Mouse (Mus musculus): ENCODE data around the gene Kcnk4. TPM values are rescaled to one million over a fixed set of nuclear protein-coding genes. Genes with fewer than 3 reads are reported as not detected.
A peak's percentile ranks its signal among the peaks of the same experiment; 100 is the strongest.

Kcnk4 gene
- polyA plus RNA-seq, 1 experiment: 0.26 TPM

DNA sequence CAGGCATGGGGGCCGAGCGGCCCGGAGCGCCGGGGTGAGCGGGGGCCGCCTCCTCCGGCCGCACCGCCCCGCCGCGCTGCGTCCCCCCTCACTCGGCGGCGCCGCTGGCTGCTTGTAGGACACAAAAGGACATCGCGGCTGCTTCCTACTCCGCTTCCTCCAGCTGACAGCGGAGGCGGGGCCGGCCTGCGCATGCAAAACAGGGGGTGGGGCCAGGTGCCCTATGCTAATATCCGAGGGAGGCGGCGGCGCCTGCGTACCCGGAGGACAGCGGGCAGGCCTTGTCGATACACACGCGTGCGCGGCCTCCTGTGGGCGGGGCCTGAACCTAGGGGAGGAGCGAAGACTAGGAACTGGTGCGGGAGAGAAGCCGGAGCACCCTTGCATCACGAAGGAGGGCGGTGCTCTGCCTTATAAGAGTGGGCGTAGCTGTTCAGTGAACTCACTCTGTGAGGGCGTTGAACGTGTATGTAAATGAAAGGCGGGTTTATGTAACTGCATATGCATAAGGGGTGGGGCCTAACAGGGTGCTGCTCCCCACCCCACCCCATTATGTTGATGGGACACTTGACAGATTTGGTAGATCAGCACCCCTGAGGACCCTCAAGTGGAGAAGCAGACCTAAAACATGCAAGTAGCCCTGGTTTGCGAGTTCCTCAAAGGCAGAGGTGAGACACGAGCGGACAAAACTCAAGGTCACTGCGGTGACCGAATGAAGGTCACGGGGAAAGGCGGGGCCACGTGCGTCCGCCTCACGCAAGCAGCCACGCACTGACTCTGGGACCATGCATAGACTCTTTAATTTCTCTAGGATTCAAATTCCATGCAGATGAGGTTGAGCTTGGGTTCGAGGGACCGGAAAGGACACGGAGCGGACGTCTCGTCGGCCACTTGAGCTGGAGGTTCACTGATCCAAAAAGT is 12.4 kb downstream of the Kcnk4 start, which contains the start of gene Esrra:
Gene Esrra (minus strand): TSS at position 167 of the 921 bp plus-strand sequence.
- TF ChIP-seq MYOD1 (IDR thresholded peaks at IDR 0.05; ENCODE audit: control insufficient read depth, insufficient read length, low read depth): no peak
- TF ChIP-seq CEBPB (IDR thresholded peaks at IDR 0.05; ENCODE audit: low read depth): peak; percentile 54
- TF ChIP-seq USF1 (IDR thresholded peaks at IDR 0.05; ENCODE audit: low read depth): peak; percentile 50
- TF ChIP-seq CTCF (IDR thresholded peaks at IDR 0.05; ENCODE audit: control insufficient read depth, insufficient read depth, insufficient read length): no peak
- TF ChIP-seq MAX (IDR thresholded peaks at IDR 0.05): peak; percentile 75
- TF ChIP-seq MYOG (IDR thresholded peaks at IDR 0.05; ENCODE audit: control insufficient read depth, extremely low read depth, insufficient read length): no peak
- TF ChIP-seq FOSL1 (IDR thresholded peaks at IDR 0.05; ENCODE audit: insufficient read depth, low read length, poor library complexity, severe bottlenecking): no peak
- H3K36me3 ChIP-seq (ENCODE audit: control insufficient read depth, insufficient read depth): no peaks in the 10 kb centered on the region

DNA sequence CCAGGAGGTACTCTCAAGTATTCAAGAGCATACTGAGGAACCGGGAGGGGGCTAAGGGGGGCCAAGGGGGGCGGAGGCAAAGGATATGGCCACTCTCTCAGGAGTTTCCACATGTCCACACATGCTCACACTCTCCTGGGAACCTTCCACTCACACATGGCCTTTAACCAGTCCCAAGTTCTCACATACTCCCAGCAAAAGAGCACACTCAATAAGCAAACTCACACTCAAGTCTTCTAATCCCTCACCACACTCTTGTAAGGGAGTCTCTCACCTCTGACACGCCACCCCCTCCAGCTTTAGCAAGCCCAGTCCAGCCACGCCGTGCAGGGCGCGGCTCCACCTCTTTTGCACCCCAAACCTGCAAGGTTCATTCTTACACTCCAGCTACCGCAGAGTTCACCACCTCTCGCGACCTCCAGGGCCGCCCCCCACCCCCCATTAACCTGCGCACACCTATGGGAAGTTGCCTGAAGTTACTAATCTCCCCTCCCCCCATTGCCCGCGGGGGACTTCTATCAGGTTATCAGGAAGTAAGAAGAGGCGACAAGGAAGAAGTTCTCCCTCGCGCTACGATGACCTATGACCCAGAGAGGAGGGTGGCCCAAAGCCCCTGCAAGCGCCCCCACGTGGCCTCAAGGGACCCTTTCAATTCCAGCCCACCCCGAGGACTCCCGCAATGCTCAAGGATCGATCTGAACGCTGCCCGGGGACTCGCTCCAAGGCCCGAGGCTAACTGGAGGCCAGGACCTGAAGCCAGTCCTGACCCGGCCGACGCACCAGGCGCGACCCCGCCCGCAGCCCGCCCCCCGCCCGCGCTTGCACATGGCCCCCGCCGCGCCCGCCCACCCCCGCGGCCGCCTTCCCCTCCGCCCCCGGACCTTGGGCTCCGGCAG is 13.3 kb downstream of the Kcnk4 start:
- TF ChIP-seq CTCF (IDR thresholded peaks at IDR 0.05; ENCODE audit: control insufficient read depth, insufficient read depth, insufficient read length) (no peak), MYOD1 (IDR thresholded peaks at IDR 0.05; ENCODE audit: control insufficient read depth, insufficient read length, low read depth) (no peak), FOSL1 (IDR thresholded peaks at IDR 0.05; ENCODE audit: insufficient read depth, low read length, poor library complexity, severe bottlenecking) (no peak), MYOG (IDR thresholded peaks at IDR 0.05; ENCODE audit: control insufficient read depth, extremely low read depth, insufficient read length) (no peak), USF1 (IDR thresholded peaks at IDR 0.05; ENCODE audit: low read depth) (no peak), CEBPB (IDR thresholded peaks at IDR 0.05; ENCODE audit: low read depth) (no peak), MAX (IDR thresholded peaks at IDR 0.05) (no peak)
- no peaks in the 10 kb centered on the region for H3K36me3 ChIP-seq (ENCODE audit: control insufficient read depth, insufficient read depth)
- peak overlapping the region; percentile 60 for H3K4me3 ChIP-seq (ENCODE audit: insufficient read depth, poor library complexity, severe bottlenecking)
- peak overlapping the region; percentile 88 for H3ac ChIP-seq (ENCODE audit: control insufficient read depth, insufficient read length, low read depth)
- H3K79me3 ChIP-seq (ENCODE audit: low read depth): peaks cover 4% of the 10 kb centered on the region
- H3K27me3 ChIP-seq (ENCODE audit: control insufficient read depth, insufficient read depth, insufficient read length): no peaks in the 10 kb centered on the region
- peaks cover 31% of the 10 kb centered on the region for H3K79me2 ChIP-seq (ENCODE audit: control insufficient read depth, insufficient read depth)

More for the DNA sequence above, 12.4 kb downstream of the Kcnk4 start, which contains the start of gene Esrra:
- H3K4me3 ChIP-seq (ENCODE audit: insufficient read depth, poor library complexity, severe bottlenecking): peak within 1 kb of the TSS; percentile 60
- peak within 1 kb of the TSS; percentile 88 for H3ac ChIP-seq (ENCODE audit: control insufficient read depth, insufficient read length, low read depth)
- H3K79me2 ChIP-seq (ENCODE audit: control insufficient read depth, insufficient read depth): peaks cover 25% of the 10 kb centered on the region
- H3K27me3 ChIP-seq (ENCODE audit: control insufficient read depth, insufficient read depth, insufficient read length): peaks cover under 1% of the 10 kb centered on the region
- H3K79me3 ChIP-seq (ENCODE audit: low read depth): peaks cover 4% of the 10 kb centered on the region

DNA sequence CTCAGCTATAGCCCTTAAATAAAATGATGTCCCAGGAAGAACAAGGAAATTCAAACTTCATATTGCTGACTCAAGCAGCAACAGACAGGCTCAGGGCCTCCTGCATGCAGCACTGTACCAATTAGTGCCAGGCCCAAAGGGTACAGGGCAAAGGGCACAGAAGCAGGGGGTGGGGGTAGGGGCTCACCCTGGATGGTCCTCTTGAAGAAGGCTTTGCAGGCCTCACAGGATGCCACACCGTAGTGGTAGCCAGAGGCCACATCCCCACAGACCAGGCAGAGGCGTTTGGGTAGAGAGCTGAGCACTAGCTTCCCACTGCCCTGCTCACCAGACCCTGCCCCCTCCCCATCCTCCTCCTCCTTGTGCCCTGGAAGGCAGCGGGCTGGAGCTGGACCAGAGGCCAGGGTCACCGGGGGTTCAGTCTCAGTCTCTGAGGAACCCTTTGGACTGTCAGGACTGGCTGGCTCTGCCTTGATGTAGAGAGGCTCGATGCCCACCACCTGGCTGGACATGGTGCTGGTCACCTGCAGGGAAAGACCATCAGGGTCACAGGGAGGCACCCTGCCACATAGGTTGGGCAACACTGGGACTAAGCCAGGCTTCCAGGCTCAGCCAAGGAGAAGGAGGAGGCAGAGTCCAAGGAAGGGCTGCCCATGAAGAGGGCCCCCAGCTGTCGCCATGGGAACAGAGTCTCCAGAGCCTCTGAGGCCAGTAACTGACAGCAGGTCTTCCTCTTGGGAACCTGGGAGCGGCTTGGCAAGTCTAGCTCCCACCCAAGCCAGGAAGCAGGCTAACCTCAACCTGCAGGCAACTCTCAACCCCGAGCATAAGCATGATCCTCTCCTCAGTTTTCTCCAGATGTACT is 14.2 kb downstream of the Kcnk4 start:
- no peaks in the 10 kb centered on the region for H3K36me3 ChIP-seq (ENCODE audit: control insufficient read depth, insufficient read depth)
- peak overlapping the region; percentile 42 for H3ac ChIP-seq (ENCODE audit: control insufficient read depth, insufficient read length, low read depth)
- no peak for TF ChIP-seq MYOG (IDR thresholded peaks at IDR 0.05; ENCODE audit: control insufficient read depth, extremely low read depth, insufficient read length)
- no peak for TF ChIP-seq MAX (IDR thresholded peaks at IDR 0.05)
- no peak for TF ChIP-seq FOSL1 (IDR thresholded peaks at IDR 0.05; ENCODE audit: insufficient read depth, low read length, poor library complexity, severe bottlenecking)
- no peak for TF ChIP-seq CEBPB (IDR thresholded peaks at IDR 0.05; ENCODE audit: low read depth)
- TF ChIP-seq MYOD1 (IDR thresholded peaks at IDR 0.05; ENCODE audit: control insufficient read depth, insufficient read length, low read depth): no peak
- TF ChIP-seq USF1 (IDR thresholded peaks at IDR 0.05; ENCODE audit: low read depth): no peak
- peaks cover 31% of the 10 kb centered on the region for H3K79me2 ChIP-seq (ENCODE audit: control insufficient read depth, insufficient read depth)
- peak overlapping the region; percentile 60 for H3K4me3 ChIP-seq (ENCODE audit: insufficient read depth, poor library complexity, severe bottlenecking)
- H3K79me3 ChIP-seq (ENCODE audit: low read depth): peaks cover 4% of the 10 kb centered on the region
- H3K27me3 ChIP-seq (ENCODE audit: control insufficient read depth, insufficient read depth, insufficient read length): no peaks in the 10 kb centered on the region

DNA sequence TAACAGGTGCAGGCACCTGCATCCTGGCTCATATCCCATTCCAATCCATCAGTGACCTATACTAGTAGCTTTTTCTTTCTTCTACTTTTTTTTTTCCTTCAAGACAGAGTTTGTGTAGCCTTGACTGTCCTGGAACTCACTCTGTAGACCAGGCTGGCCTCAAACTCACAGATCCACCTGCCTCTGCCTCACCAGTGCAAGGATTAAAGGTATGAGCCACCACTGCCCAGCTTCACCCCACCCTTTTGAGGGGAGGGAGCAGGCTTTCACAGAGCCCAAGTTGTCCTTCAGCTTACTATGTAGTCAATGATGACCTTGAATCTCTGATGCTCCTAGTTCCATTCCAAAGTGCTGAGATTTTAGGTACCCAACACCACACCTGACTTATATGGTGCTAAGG is 14.9 kb downstream of the Kcnk4 start:
- Histone ChIP-seq H3K79me2 (ENCODE audit: control insufficient read depth, insufficient read depth) (peaks cover 31% of the 10 kb centered on the region), H3ac (ENCODE audit: control insufficient read depth, insufficient read length, low read depth) (no peak overlapping the region), H3K79me3 (ENCODE audit: low read depth) (peaks cover 4% of the 10 kb centered on the region), H3K27me3 (ENCODE audit: control insufficient read depth, insufficient read depth, insufficient read length) (no peaks in the 10 kb centered on the region), H3K36me3 (ENCODE audit: control insufficient read depth, insufficient read depth) (no peaks in the 10 kb centered on the region), H3K4me3 (ENCODE audit: insufficient read depth, poor library complexity, severe bottlenecking) (peak overlapping the region; percentile 6)
- no peak for TF ChIP-seq FOSL1 (IDR thresholded peaks at IDR 0.05; ENCODE audit: insufficient read depth, low read length, poor library complexity, severe bottlenecking)
- TF ChIP-seq CEBPB (IDR thresholded peaks at IDR 0.05; ENCODE audit: low read depth): no peak
- no peak for TF ChIP-seq MYOG (IDR thresholded peaks at IDR 0.05; ENCODE audit: control insufficient read depth, extremely low read depth, insufficient read length)
- TF ChIP-seq MAX (IDR thresholded peaks at IDR 0.05): no peak
- TF ChIP-seq CTCF (IDR thresholded peaks at IDR 0.05; ENCODE audit: control insufficient read depth, insufficient read depth, insufficient read length): no peak
